Mouse (Mus musculus) hindlimb bud, embryonic 11.5 days (tissue): ENCODE results near the gene Wipf1.
A peak's percentile ranks its signal among the peaks of the same experiment; 100 is the strongest.
"Not testable (repeated sequence)": the region's sequence is repeated elsewhere in the genome, so short reads cannot be mapped to it uniquely, and the experiment has no call there.

Experiments
- DNase-seq: peaks from one replicate; pipeline ENCODE4 v3.0.0-alpha.2; 2012; ENCODE audit warnings: low read depth, low spot score; ENCODE audit errors: extremely low spot score

Wipf1 gene

DNA sequence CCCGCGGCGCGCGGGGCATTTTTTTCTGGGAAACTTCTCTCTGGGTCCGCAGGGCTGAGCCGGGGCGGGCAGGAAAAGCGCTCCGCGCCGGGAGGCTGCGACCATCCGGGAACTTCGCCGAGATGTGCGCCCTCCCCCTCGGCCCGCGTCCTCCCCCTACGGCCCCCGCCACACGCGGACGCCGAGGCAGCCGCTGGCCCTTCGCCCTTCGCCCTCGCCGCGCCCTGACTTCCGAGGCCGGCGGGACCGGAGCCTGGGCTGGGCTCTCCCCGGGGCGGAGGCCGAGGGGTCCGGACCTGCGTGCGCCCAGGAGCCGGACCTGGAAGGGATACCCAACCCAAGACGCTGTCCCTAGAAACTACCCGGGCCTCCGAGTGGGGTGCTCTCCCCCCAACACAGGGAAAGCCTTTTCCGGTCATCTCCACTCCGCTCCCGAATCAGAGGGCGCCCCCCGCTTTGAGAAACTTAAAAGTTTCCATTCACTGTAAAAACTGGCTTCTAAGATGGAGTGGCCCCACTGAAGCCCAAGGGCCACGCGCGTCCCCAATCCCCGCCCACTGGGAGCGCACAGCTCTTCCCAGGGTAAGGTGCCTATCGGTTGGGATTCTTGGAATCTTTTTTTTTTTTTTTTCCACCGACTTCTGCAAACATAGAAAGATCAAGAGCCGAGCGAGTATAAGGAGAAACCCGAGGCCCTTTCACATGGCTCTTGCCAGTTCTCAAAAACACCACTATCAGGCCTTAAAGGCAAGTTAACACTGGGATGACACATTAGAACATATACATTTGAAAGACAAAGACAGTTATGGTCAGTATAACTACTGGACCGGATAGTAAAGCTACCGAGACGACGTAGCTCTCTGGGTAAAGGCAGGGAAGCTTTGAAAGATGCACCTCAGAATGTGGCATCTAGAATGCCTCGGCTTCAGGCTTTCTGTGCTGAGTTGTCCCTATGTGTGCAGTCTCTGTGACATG is at the start of gene Wipf1:
Wipf1 (minus strand) TSS at position 379 of the 975 bp plus-strand sequence.
- no peak for DNase-seq

DNA sequence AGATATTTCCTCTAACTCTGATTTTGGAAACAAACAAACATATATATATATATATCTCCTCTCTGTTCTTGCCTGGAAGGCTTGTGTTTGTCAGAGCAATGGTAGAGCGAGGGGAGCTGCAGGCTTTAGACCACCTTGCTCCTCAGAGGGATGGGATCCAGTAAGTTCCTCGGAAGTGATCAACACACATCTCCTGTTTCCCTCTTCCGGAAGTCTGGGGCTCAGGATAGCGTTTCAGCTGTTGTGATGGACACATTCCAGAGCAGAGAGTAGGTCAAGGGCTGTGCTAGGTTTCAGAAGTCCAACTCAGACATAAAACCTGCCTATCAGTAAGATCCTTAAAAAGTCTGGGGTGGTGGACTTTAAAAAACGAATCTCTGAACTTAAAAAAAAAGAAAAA is 49.6 kb upstream of the Wipf1 start:
- DNase-seq: no peak

DNA sequence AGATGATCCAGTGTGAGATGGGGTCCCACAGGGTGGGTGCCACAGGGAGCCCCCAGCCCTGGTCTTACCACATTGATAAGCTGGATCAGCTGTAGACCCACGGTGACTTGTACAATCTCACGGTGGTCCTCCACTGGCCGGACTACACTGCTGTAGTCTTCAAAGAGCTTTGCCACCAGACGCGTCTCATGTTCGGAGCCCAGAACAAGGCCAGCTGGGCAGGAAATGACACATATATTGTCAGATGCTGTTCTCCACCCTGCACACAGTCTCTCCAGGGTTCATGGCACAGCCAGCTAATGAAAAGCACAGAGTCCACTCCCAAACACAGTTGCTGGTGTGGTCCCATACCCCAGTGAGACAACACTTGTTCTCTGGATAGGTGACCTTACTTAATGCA is 44.9 kb upstream of the Wipf1 start:
- DNase-seq: no peak

DNA sequence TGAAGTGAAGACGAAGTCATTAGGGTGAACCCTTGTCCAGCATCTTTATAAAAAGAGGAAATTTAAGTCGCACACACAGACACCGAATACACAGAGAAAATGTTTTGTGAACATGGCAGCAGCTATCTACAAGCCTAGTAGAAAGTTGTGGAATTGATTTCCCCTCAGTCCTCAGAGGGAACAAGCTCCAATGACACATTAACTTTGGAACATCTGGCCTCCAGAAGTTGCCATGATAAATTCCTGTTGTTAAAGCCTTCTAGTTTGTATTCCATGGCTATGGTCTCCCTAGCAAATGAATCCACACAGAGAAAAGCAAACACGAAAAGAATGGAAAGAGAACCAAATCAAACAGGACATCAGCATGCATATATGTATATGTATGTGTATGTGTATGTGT is 44.0 kb upstream of the Wipf1 start:
- DNase-seq: no peak

DNA sequence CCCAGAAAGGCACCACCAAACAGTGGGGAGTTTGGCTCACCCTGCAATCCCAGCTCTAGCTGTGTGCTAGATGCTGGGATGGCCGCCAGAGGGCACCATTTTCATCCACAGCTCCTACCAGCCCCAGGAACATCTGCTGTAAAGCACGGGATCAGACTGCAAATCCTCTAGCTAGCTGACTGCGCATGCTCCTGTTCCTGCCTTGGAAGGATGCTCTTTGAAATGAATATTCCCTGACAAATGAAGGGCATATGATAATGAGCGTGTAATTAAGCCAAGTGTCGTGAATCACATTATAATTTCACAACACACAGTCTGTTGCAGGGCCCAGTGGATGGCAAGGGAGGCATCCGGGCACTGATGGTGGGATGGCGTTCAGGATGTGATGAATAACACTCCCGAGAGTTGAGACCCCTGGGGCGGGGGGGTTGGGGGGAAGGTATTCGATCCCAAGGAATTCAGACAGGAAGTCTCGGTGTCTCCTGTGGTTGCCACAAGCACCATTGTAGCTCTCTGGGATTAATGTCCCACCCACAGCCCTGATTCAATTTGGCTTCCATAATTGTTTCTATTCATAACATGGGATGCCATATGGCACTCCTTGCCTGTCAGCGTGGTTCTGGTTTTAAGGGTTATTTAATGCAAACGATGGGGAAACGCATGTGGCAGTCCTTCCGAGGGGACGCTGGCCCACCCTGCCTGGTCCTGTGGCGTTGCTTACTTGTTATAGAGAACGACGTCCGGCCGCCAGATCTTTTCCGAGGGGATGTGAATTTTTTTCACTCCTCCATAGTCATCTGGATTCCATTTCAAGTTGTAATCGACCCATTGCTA is 43.2 kb upstream of the Wipf1 start:
- peak; percentile 91 for DNase-seq

DNA sequence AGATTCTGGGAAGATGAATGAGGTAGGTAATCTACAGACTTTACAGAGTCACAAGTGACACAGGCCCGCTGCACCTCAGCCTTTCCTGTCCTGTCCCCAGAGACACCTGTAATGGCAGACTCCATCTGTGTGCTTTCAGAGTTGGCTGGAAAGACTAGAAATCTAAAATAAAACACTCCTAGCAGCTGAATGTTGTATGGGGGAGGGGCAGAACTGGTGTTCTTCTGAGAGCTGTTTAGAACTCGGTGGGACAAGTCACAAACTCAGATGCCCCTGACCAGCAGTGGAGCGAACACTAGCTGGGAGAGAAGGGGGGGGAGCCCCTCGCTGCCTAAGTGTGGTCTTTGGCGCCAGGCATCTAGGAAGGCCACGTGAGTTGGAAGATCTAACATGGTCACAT is 42.4 kb upstream of the Wipf1 start:
- no peak for DNase-seq

DNA sequence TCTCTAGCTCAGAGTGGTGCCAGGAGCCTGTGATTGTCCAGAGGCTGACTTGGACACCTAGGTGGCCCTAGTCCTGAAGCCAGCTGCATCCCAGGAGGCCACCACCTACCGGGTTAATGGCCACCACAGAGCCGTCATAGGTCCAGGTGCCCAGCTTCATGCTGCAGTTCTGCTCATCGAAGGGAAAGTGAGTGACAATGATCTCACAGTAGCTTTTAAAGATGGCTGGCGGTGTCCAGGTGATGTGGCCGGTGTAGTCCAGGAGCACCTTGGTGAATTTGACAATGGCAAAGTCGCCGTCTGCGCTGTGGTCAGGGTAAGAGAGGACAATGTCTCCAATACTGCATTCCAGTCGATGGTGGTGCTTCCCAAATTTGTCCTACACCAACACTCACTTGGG is 41.8 kb upstream of the Wipf1 start:
- DNase-seq: no peak

DNA sequence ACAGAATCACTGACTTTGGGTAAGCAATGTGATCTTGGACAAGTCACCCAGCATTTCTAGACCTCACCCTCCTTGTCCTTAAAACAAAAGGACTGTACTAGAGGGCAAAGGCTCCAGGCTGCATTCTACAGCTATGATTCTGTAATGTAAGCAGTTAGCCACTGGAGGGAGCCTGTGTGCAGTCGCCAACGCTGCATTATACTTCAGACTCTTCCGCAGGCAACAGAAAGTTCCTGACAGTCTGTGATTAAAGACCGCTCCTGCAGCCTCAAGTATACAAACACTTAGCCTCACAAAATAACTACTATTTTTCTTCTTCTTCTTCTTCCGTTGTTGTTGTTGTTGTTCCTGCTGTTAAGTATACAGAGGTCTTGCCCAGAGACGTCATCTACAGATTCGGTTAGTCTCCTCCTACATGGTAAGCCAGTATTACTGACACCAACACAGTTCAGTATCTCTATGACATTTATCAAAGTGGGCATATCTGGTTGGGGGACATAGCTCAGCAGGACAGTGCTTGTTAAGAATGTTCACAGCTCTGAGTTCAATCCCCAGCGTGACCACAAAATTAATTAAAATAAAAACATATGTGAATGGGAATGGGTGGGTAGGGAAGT is 37.6 kb upstream of the Wipf1 start:
- no peak for DNase-seq

DNA sequence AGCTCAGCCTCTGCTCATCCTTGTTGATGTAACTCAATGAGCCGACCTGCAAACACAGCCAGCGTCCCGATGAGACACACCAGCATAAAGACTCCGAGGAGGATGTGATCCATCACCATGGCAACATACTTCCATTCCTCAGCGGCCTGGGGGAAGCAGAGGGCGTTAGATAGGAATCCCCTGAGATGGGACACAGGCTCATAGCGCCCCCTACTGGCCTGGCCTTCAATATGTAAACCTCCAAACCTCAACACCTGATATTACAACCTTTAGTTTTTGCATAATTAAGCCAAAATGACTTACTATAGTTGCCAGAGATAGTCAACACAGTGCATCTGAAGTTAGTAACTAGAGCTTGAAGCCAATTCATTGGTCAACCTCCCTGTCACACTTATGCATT is 36.6 kb upstream of the Wipf1 start:
- no peak for DNase-seq

DNA sequence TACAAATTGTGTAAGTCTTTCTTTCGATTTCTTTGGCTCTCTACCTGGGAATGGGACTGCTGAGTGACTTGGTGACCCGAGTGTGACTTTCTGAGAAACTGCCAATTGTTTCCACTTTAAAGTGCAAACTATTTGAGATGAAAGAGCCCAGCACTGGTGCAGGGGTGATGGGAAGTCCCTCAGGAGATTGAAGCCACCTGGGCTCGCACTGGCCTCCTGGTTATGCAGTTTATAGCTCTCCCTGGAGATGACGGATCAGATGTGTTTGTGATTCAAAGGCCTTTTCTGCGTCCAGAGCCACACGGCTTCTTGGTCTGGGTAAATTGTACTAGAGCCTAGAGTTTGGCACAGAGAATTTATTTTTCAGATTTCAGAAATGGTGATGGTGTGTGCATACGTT is 34.2 kb upstream of the Wipf1 start:
- no peak for DNase-seq

DNA sequence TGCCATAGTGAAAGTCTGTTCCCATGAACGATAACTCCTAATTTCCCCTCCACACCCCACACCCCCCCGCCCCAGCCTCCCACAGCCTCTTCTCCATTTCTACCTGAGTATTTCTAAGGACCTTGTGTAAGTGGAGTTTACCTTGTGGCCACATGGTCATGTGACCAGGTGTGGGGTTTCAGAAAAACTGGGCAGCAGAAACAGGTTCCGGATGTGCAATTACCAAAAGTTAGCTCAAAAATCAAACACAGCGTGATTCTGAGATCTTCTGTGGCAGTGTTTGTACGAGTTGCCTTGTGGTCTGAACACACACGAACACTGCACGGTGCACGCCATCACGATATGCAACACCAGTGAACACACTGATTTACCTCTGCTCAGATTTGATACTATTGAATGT is 33.1 kb upstream of the Wipf1 start:
- no peak for DNase-seq

DNA sequence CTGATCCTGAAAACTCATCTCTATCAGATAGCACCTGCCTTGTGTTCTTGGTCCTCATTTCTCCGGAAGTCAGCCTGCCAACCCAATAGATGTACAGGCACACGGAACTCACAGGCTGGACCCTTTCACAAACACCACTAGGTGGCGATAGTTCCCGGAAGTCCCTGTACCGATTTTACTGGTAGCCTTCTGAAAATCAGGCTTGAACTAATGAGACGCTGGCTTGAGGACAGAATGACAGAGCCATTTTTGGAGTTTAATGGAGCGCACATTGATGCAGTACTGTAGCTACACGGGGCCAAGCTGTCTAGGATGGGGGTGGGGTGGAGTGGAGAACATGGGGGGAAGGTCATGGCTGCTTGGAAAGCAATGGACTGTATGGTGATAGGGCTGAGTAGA is 32.1 kb upstream of the Wipf1 start:
- no peak for DNase-seq

DNA sequence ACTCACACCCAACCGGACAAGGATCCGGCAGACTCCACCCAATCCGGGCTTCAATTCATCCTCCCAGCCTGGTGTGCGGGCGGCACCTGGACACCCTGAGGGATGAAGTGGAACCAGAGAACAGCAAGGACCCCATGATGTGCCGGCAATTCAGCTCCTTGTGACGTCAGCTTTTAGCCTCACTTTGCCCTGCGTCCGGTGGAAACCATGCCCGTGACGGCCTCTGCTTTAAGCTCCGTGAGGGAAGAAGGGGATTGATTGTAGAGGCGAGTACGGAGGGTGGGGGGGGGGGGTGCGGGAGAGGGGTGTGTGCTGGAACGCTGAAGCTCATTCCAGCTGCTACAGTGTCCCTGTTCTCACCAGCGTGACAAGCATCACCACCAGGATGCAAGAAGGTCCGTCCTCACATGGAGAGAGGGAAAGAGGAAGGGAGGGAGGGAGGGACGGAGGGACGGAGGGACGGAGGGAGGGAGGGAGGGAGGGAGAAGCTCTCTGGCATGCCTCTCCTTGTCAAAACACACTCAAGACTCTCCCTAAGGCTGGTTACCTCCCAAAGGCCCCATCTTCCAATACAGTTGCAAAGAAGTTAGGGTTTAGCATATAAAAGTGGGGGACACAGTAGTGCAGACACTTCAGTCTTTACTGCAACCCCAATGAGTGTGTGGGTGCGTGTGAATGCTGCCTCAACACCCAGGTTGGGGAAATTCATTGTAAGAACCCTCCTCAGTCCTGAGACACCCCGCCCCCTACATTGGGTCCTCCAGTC is 31.5 kb upstream of the Wipf1 start:
- no peak for DNase-seq

DNA sequence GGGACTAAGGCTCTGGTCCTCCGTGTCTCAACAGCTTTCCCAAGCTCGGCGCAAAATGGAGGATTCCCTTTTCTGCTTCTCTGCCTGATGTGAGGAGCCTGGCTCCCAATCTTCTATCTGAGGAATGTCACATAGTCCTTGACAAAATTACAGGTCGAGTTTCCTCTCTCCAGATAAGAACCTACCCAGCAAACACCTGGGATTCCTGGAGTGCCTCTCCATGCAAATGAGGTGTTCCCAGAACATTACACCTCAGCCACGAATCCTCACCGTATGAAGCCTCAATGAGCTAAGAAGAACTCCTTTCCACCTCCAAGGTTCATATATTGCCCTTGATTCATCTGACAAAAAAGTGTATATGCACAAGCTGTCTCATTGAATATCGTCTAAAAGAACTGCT is 30.9 kb upstream of the Wipf1 start:
- DNase-seq: no peak

DNA sequence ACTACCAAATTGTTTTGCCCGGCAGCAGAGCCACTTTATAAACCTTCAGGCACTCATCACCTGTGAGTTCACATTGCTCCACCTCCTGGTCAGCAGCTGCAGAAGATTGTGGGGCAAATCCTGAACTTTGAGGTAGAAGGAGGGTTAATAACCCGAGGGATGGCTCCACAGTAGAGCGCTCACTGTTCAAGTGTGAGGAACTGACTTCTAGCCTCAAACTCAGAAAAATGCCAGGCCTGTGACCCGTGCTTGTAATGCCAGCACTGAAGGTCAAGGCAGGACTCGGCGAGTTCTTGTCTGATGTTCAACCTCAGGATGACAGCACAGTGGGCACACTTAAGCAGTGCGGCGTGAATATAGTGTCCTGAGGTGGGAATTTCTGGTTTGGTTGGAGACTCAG is 28.4 kb upstream of the Wipf1 start:
- no peak for DNase-seq

DNA sequence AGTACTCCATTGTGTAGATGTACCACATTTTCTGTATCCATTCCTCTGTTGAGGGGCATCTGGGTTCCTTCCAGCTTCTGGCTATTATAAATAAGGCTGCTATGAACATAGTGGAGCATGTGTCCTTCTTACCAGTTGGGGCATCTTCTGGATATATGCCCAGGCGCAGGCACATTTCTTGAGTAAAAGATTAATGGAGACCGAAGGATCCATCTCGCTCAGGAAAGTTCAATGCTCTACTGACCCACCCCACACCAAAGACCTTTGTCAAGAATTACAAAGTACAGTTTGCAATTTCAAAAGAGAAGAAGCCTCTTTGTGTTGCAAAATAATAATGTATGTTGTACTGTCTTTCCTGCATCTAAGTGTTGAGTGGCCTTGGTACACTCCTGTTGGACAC is 27.5 kb upstream of the Wipf1 start:
- DNase-seq: not testable (repeated sequence)

DNA sequence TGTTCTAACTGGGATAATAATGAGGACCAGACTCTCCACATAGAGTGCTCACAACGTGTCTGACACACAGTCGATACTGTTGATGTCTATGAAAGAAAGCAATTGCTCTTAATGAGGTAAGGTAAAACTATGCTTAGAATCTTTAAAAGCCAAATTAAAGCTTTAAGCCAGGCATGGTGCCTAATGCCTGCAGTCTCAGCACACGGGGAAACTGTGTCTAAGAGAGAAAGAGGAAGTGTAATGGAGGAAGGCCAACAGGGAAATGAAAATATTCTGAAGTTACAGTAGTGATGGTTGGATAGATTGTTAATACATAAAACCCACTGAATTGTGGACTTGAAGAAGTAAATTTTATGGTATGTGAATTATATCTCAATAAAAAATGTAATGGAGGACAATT is 24.9 kb upstream of the Wipf1 start:
- DNase-seq: no peak

DNA sequence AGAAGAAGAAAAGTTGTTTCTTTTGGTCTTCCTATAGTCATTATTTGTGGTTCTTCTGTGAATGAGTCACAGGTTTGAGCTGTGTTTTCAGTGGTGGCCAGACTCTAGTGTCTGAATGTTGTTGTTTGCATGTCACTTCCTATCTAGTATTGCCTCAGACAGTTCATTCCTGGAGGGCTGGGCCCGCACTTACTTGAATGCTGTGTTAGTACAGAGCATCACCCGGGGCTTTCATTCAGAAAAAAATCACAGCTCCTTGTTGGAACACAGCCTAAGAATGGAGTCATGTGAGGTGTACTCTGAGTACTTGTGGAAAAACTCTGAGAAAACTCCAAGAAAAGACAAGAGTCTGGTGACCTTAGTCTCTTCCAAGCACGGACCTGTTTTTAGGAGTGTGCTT is 23.4 kb upstream of the Wipf1 start:
- DNase-seq: no peak

DNA sequence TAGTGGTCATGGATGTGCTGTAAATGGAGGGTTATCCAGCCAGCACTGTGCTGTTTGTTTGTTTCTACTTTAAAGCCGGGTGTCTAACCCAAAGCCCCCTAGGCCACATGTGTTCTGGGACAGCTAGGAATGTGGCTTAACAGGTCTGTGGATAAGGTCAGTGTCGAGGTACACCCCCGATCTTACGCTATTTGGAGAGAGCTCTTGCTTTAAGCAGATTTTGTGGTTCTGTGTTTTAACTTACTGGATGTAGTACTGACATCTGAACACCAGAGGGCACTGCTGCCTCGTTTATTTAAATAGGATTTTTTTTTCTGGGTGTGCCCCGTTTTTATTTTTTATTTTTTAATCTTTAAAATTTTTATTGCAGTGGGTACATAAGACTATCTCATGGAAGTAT is 21.2 kb upstream of the Wipf1 start:
- DNase-seq: no peak

DNA sequence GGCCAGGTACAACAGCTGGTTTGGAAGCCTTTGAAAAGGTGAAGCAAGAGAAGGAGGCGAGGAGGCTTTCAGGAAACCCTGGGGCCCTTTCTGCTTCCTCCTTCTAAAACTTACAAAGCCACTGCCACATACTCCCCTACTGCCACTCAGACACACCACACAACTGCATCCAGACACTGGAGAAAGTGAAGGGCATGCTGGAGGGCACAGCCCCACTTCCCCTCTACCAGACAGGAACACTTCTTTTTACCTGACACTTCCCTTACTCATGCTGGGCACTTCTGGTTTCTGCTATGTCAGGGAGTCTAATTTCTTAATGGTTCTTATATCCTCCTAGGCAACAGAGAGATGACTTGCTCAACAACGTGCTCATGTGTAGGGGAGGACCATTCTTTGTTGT is 19.0 kb upstream of the Wipf1 start:
- no peak for DNase-seq

DNA sequence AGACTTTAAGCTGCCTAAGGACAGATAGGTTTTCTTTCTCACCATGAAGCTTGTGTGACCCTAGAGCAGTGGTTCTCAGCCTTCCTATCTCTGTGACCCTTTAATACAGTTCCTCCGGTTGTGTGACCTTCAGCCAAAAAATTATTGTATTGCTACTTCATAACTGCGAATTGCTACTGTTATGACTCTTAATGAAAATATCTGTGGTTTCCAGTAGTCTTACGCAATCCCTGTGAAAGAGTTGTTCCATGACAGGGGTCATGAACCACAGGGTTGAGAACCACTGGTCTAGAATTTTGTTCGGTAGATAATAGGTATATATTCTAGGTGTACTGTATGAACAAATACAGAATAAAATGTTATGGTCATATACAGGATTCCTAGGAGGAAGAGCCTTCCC is 17.7 kb upstream of the Wipf1 start:
- no peak for DNase-seq
